Comparison of ENCODE assay signal across 7 mouse cellular contexts in genomic region chr4:109165521-109166173, GRCm38 (mm10). TPM values are rescaled to one million over a fixed set of nuclear protein-coding genes. Genes with fewer than 3 reads are reported as not detected.
A peak's percentile ranks its signal among the peaks of the same experiment; 100 is the strongest.
DNase-seq lines count a peak whose midpoint lies in the region; ATAC-seq and TF ChIP-seq lines count a peak whose summit lies in the region.

No protein-coding gene starts in this region.

- TF ChIP-seq POLR2A in spleen, adult 2 months (IDR thresholded peaks at IDR 0.05; ENCODE audit: low read depth, low read length), result no peak

- DNase-seq in R1 (ENCODE audit: low read depth, low spot score), result peak; percentile 83
- peak; percentile 71 for DNase-seq in cerebellum, adult 11-12 months
- peak; percentile 74 for DNase-seq in forelimb bud, embryonic 11.5 days (ENCODE audit: low read depth, low spot score)
- peak; percentile 73 to 79 for DNase-seq in left cerebral cortex, adult 8-10 months (ENCODE audit: low spot score in 2 of 2)
- DNase-seq in midbrain, embryonic 11.5 days (ENCODE audit: low spot score, missing footprints), result peak; percentile 98
- peak; percentile 39 to 68 for DNase-seq in spleen, adult 2 months (ENCODE audit: low read depth in 1 of 2, low spot score in 2 of 2)

- ATAC-seq in hindbrain, embryonic 16.5 days, result peak; percentile 59
- ATAC-seq in midbrain, embryonic 11.5 days (ENCODE audit: low FRiP score), result no peak

- no peaks in the 10 kb centered on the region for H3K27me3 ChIP-seq in hindbrain, embryonic 16.5 days (replicated peaks; ENCODE audit: control insufficient read depth, insufficient read depth, low read length)
- no peaks in the 10 kb centered on the region for H3K27me3 ChIP-seq in midbrain, embryonic 11.5 days (ENCODE audit: control insufficient read depth, insufficient read depth, low read length)
- H3K27me3 ChIP-seq in spleen, adult 2 months (ENCODE audit: control insufficient read depth, insufficient read depth, low read length), result no peaks in the 10 kb centered on the region

- no peaks in the 10 kb centered on the region for H3K4me1 ChIP-seq in hindbrain, embryonic 16.5 days (ENCODE audit: control insufficient read depth, insufficient read depth, low read depth, low read length)
- H3K4me1 ChIP-seq in midbrain, embryonic 11.5 days (ENCODE audit: control insufficient read depth, insufficient read depth, low read length), result no peaks in the 10 kb centered on the region
- H3K4me1 ChIP-seq in spleen, adult 2 months (ENCODE audit: control insufficient read depth, insufficient read depth, insufficient read length), result no peaks in the 10 kb centered on the region

- no peak overlapping the region for H3K4me3 ChIP-seq in hindbrain, embryonic 16.5 days (ENCODE audit: low read length)
- H3K4me3 ChIP-seq in midbrain, embryonic 11.5 days (ENCODE audit: low read depth, low read length), result no peak overlapping the region
- H3K4me3 ChIP-seq in spleen, adult 2 months (ENCODE audit: extremely low read depth, insufficient read depth, insufficient read length), result no peak overlapping the region

- 41% methylated on average over 12 of the region's 12 CpGs for WGBS in hindbrain, embryonic 16.5 days
- 41% methylated on average over 12 of the region's 12 CpGs for WGBS in midbrain, embryonic 11.5 days
- WGBS in spleen, adult 2 months, result 41% methylated on average over 12 of the region's 12 CpGs

- H3K9me3 ChIP-seq in hindbrain, embryonic 16.5 days (ENCODE audit: control insufficient read depth, low read length), result no peaks in the 10 kb centered on the region
- H3K9me3 ChIP-seq in midbrain, embryonic 11.5 days (ENCODE audit: control insufficient read depth, low read length), result no peaks in the 10 kb centered on the region

- H3K4me2 ChIP-seq in hindbrain, embryonic 16.5 days (ENCODE audit: low read length), result no peak overlapping the region
- H3K4me2 ChIP-seq in midbrain, embryonic 11.5 days, result no peak overlapping the region

- peak; percentile 62; the same call in 1 of the 2 replicates for TF ChIP-seq CTCF in spleen, adult 2 months (IDR thresholded peaks at IDR 0.05; ENCODE audit: extremely low read depth, insufficient read depth, insufficient read length, insufficient replicate concordance)

- no peak overlapping the region for H3K9ac ChIP-seq in hindbrain, embryonic 16.5 days (ENCODE audit: low read depth, low read length)
- no peak overlapping the region for H3K9ac ChIP-seq in midbrain, embryonic 11.5 days (ENCODE audit: low read length)

- no peak overlapping the region for H3K27ac ChIP-seq in hindbrain, embryonic 16.5 days (ENCODE audit: low read depth, low read length)
- no peak overlapping the region for H3K27ac ChIP-seq in midbrain, embryonic 11.5 days (ENCODE audit: low read depth, low read length)
- no peak overlapping the region for H3K27ac ChIP-seq in spleen, adult 2 months (ENCODE audit: insufficient read depth, low read length)

- H3K36me3 ChIP-seq in hindbrain, embryonic 16.5 days (ENCODE audit: control insufficient read depth, insufficient read depth, low read length), result no peaks in the 10 kb centered on the region
- H3K36me3 ChIP-seq in midbrain, embryonic 11.5 days (ENCODE audit: control insufficient read depth, insufficient read depth, low read length), result no peaks in the 10 kb centered on the region
- no peaks in the 10 kb centered on the region for H3K36me3 ChIP-seq in spleen, adult 2 months (ENCODE audit: control insufficient read depth, insufficient read depth, low read length)

RNA-seq across cellular contexts. Expression of gene Osbpl9, which starts 36.4 kb away (rescaled TPM):
- polyA plus RNA-seq in hindbrain, embryonic 16.5 days (2015; fragmentation: Nextera tagmentation; extraction: Ambion mirVana), result 72.2 and 75.8 TPM in 2 replicates
- 10 to 100 TPM; 60.7 to 75.9 (median 72.2) TPM for total RNA-seq in left cerebral cortex, adult 8-10 months (2022)
- 75.8 and 78.8 TPM in 2 replicates for polyA plus RNA-seq in midbrain, embryonic 11.5 days (2014; fragmentation: Nextera tagmentation; extraction: Ambion mirVana)
- polyA plus RNA-seq in spleen, adult 2 months (2012; rRNA removed), result 63.5 and 67.8 TPM in 2 replicates
